Mouse (Mus musculus) left cerebral cortex, adult 8-10 months (tissue): ENCODE data around the gene Adh7. TPM values are rescaled to one million over a fixed set of nuclear protein-coding genes. Genes with fewer than 3 reads are reported as not detected.

Source experiments
- DNase-seq, 2 experiments: peaks; one replicate each; pipeline ENCODE4 v3.0.0; 2022; ENCODE audit warnings: low spot score in 2 of 2
- total RNA-seq, 4 experiments: library from RNA; stranded (reverse); gene quantifications; 2 replicates each; pipeline ENCODE4 v1.2.4; 2022

The Adh7 gene
- total RNA-seq, 4 experiments from 2014 or later: 0.18 to 0.33 (median 0.20) TPM; not detected in 1

DNA sequence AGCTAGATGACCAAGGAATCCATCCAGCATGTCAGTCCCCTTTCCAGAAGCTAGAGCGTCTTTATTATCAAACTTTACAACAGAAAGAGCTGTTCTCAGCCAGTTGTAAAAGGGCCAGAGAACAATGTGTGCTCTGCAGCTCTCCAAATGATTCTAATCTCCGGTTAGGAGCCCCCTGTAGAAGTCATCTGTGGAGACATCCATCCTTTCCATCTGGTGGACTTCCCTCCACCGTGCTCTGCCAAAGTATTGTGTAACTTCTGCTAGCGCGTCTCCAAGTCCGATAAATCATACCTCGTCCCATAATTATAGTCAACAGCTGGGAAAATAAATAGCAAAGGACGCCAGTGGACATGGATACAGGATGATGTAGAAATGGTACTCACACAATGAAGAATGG, 31.2 kb downstream of the Adh7 start:
- DNase-seq: no peak

DNA sequence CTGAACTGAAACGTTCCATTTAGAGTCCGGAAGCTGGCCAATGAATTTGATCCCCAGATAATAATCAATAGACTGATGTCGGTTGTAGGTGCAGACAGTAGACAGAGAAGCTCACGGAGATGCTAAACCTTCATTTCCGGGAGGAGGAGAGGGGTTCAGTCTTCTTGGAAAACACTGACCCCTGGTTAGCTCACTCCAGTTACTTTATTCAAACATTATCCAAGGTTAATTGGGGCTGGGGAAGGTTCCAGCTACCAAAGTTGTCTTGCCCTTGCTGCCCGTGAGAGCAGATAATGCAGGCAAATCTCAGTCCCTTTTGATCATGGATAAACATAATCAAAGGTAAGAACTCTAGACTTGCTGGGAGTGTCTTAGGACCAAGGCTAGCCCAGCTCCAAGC, 33.6 kb downstream of the Adh7 start:
- no peak for DNase-seq

DNA sequence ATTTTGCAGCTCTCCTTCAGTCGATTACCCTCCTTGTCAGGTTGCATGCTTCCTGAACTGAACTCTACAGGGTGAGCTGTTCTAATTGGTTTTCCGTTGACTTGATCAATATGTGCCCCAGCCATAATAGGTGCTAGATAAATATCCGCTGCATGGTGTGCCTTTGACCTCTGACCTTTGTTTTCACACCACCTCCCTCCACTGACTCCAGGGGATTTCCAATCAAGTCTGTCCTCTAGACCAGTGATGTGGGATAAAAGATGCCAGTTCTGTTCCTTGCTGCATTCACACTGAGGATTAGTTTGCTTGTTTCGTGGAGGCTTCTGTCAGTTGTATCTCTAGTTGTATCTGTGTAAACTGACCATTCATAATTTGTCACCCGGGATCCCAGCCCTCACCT, 36.6 kb downstream of the Adh7 start:
- DNase-seq: no peak

DNA sequence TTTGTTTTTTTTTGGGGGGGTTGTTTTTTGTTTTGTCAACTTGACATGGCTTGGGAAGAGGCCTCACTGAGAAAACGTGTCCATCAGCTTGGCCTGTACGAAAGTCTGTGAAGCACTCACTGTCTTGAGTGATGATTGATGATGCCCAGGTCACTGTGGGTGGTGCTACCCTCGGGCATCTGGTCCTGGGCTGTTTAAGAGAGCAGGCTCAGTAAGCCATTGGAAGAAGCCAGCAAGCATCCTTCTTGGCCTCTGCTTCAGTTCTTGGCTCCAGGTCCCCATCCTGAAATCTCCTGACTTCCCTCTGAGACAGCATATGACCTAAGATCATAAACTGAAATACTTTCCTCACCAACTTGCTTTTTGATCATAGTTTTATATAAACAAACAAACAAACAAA, 37.8 kb downstream of the Adh7 start:
- no peak for DNase-seq

DNA sequence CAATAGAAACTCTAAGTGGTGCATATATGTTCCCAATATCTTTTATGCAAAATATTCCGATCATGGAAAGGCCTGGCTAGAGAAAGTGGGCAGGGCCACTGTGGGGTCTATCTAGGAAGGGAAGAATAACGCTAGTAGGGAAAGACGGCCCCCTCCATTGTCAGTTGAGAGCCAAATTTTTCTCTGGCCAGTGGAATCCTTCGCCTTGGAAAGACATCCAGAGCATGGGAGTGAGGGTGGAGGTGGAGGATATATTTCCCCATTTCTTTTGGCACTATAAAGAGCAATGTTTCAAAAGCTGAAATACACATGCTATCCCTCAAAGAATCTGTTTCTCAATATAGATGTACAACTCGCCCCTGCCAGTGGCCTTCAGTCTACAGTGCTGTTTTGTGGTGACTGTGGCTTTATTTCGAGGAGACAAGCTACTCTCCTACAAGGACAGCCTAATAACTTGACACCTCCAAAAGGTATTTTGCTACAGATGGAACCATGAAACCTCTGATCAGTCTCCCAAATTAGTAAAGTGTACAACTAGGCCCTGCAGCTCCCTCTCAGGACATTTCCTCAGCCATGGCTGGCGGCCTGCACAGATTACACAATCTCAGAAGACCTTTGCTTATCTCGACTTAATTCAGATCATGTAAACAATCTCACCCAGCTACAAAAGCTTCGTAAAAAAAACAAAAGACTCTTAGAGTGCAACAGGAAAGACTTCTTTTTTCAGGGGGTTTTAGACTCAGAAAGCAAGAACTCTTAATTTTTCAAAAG, 38.4 kb downstream of the Adh7 start:
- DNase-seq: no peak

DNA sequence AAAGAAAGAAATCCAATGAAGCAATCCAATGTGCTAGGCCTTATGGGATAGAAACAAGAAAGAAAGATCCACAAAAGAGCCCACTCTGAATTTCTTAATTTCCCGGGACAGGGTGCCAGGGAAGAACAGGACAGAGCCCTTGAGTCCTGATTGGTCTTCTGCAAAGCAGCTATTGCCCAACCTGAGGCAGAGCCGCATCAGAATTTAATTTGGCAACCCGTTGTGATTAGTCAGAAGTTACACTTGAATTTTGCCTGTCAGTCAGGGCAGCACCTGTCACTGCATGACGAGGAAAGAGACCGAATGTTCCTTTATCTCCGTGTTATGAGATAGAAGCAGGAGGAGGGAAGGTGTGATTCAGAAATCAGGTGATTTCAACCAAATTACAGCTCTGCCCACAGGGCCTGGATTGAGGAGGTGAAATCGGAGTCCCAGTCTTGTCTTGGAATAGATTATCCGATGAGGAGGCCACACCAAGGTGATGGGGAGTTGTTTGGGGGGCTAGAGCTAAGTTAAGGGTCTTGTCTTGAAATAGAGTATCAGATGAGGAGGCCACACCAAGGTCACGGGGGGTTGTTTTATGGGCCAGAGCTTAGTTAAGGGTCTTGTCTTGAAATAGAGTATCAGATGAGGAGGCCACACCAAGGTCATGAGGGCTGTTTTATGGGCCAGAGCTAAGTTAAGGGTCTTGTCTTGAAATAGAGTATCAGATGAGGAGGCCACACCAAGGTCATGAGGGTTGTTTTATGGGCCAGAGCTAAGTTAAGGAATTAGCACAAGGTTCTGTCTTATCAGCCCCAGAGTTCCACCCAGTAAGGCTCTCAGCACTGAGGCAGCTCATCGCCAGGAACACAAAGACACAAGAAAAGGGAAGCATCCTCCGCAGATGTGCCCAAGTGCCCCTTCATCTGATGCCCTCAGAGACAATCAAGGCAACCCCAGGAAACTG, 43.4 kb downstream of the Adh7 start, which contains the start of gene Adh1:
Adh1 (plus strand) TSS at position 271 of the 949 bp plus-strand sequence.
- no peak for DNase-seq

DNA sequence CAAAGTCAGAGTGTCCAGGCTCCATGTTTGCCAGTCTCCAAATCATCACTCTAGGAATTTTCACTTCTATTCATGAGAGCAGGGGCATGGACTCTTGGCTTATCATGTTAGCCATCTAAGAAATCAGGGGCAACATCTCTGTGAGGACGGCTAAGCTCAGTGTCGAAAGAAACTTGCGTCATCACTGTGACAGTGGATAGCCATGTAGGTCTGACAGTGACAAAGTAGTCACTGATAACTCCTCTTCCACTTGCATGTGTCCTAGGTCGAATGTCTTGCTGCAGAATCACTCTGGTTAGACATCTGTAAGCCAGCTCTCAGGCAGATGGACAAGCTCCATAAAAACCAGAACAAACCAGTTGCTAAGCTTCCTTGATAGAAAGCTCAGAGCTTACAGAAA, 45.0 kb downstream of the Adh7 start:
- DNase-seq: no peak

DNA sequence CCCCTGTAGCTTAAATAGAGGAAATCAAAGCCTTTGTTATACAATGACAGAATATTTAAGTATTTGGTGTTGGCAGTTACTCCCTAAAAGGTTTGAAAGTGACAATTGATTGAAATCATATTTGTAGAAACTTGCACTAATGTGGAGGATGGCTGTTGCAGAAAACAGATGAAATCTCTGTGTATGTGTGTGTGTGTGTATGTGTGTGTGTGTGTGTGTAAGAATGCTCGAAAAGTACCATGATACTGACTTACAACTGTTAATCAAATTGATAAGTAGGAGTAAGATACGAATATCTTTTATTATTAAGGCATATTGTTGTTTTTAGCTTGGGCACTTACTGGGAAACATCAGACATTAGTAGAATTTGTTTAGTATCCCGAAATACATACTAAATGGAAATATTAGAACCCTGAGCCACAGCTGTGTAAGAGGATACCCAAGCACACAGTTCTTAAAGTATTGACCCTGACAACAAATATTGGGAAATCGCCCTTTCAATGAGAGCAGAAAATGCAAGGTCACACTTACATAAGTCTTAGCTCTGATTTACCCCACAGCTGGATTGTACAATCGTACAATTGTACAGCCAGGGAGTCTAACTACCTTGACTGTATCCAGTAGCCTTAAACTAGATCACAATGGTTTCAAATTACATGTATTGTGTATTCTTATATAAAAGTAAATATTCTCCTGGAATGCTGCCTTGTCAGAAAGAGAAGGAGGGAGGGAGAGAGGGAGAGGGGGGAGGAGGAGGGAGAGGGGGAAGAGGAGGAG, 45.8 kb downstream of the Adh7 start:
- DNase-seq: no peak

DNA sequence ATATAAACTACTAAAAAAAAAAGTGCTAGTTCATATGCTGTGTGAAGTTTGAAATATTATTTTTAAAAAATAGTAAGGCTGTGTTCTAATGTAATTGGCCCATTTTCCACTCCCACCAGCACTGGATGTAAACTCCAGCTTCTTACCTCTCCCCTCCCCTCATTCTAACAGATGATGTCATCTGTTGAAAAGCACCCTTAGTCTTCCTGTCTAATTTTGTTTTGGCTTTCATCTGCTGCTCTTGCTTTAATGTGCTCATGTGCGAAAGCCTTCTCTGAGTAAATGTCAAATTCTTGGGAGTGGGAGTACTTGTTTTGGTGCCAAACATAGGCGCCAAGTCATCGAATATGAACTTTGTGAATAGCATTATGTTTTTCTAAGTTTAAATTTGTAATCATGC, 47.1 kb downstream of the Adh7 start:
- DNase-seq: no peak

DNA sequence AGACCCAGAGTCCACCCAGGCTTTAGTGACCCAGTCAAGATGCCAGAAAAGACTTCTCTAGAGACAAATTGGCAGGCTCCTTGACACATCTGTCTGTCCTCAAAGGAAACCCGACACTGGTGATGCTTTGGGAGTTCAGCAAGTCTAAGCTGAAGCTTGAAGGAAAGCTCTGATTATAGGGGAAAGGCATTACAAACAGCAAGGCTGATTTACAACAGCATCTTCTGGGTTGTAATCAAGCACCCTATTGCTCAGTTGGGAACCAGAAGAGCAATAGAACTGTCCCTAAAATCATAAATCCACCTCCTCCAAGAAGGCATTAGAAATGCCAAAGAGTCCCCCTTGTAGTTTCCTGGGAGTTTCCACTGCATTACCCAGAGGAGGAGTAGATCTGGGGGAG, 52.9 kb downstream of the Adh7 start:
- DNase-seq: no peak

DNA sequence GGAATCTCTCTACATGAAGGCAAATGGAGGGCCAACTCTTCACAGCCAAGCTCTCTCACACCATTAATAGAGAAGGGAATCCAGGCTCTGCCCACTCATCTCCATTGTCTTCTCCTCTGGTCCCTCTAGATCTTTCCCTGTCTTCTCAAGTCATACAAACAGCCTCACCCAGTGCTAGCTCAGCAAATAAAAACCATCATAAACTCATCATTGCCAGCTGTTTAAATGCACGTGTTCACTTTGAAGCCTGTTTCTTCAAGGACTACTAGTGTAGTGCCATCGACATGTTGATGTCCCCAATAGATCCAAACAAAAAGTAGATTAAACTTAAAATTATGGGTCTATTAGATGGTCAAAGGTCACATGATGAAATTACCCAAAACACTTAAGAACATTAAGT, 53.7 kb downstream of the Adh7 start:
- DNase-seq: no peak

DNA sequence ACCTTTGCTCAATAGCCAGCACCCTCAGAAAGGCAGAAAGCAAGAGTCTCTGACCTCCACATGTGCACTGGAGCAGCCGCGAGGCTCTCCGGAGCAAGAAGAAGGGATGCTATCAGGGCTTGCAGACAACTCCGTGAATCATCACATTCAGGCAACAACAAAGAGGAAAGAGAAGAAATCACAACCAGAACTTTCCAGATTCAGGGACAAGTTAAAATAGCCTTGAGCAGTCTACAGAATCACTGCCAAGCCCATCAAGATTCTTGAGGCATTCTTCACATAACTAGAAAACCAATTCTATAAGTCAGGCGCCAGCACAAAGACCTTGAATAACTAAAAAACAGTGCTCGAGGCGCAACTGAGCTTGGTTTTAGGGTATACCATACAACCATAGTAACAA, 55.5 kb downstream of the Adh7 start:
- no peak for DNase-seq

DNA sequence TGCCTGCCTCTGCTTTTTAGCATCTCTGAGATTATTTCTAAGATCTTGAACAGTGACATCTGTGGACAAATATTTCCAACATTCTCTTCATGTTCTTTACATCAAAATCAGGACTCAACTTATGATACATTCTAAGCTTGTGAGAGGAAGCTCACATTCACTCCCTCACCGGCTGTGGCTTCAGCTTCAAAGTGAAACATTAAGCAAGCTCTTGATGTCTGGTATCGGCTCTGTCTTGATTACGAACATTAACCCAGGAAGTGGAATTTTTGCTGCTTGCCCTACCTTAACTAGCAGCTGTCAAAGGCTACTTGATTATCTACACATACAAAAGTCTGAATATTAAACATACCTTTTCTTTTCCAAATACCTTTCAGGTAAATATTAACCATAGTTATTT, 57.5 kb downstream of the Adh7 start:
- DNase-seq: no peak

DNA sequence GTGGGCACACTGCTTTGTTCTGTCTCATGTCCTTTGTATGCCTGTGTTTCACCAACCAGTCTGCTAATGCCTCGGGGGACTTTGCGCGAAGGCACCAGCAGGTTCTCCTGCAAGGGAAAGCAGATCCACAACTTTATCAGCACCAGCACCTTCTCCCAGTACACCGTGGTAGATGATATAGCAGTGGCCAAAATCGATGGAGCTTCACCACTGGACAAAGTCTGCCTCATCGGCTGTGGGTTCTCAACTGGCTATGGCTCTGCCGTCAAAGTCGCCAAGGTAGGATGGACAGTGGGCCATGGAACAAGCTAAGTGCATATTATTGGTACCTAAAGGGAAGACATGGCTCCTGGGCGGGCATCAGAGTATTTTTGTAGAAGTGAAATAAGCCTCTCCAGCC, 65.0 kb downstream of the Adh7 start:
- no peak for DNase-seq

Other genes starting within 250 kb of the Adh7 start
- gene Dapp1, start 236.2 kb upstream of the Adh7 start, total RNA-seq: 1 to 10 TPM; 3.4 to 5.9 (median 4.7) TPM
- gene 1110002E22Rik, start 152.7 kb upstream of the Adh7 start, total RNA-seq: 1 to 10 TPM; 1.3 to 2.2 (median 1.6) TPM
- under 1 TPM in 1 of 4 experiments, not detected in 3; 0.21 TPM for gene Gm5105, start 150.4 kb upstream of the Adh7 start, total RNA-seq
- gene Trmt10a, start 74.3 kb upstream of the Adh7 start, total RNA-seq: 1 to 10 TPM; 3.7 to 6.4 (median 4.7) TPM
- 1 to 10 TPM; 7.3 to 7.8 (median 7.8) TPM for gene Mttp, start 72.8 kb upstream of the Adh7 start, total RNA-seq
- gene 4930579F01Rik, start 23.9 kb upstream of the Adh7 start, total RNA-seq: not detected
- 1 to 10 TPM in 3 of 4 experiments, under 1 TPM in 1; 0.84 to 1.8 (median 1.6) TPM for gene Adh1, start 43.2 kb downstream of the Adh7 start, total RNA-seq
- gene Adh6a, start 95.5 kb downstream of the Adh7 start, total RNA-seq: not detected
- not detected for gene Adh6b, start 124.0 kb downstream of the Adh7 start, total RNA-seq
- not detected for gene Adh4, start 197.7 kb downstream of the Adh7 start, total RNA-seq
- gene Adh5, start 225.3 kb downstream of the Adh7 start, total RNA-seq: 10 to 100 TPM; 63.2 to 73.5 (median 70.0) TPM